Mouse (Mus musculus) testis, adult 2 months (tissue): ENCODE results near the gene Per3.
"Not testable (repeated sequence)": the region's sequence is repeated elsewhere in the genome, so short reads cannot be mapped to it uniquely, and the experiment has no call there.

Experiments used
- CTCF ChIP-seq: fragments of 200-500 bp; IDR thresholded peaks from 2 replicates; pipeline ENCODE4 v1.5.1; 2012; ENCODE audit warnings: low read depth, mild to moderate bottlenecking, inconsistent platforms, low read length, moderate library complexity; ENCODE audit not compliant: control insufficient read depth, insufficient read depth, insufficient replicate concordance
- POLR2A ChIP-seq: fragments of 200-500 bp; IDR thresholded peaks from 2 replicates; pipeline ENCODE4 v1.6.1; 2012; ENCODE audit warnings: low read depth, mild to moderate bottlenecking, inconsistent platforms, low read length, moderate library complexity; ENCODE audit not compliant: control insufficient read depth

GRCm38 (mm10) chr4:151017356-151017755 lies 27.1 kb downstream of the Per3 start:
- not testable (repeated sequence) for TF ChIP-seq CTCF, POLR2A
